Mouse (Mus musculus) layer of hippocampus, adult 2 months (tissue): ENCODE measurements at regions not wholly inside any gene's neighbourhood (a gene's known extent, or its start where the extent isn't known, plus 50 kb on each side); places are given as distances from the start of the nearest gene placed in this dataset.

Source experiments
- DNase-seq, 2 experiments: peaks; one replicate each; pipeline ENCODE4 v3.0.0; 2022; ENCODE audit warnings: low spot score in 2 of 2
- H3K27ac ChIP-seq: fragments of 200-600 bp; 2 replicates; pipeline ENCODE4 v1.8.1; 2022
- H3K4me3 ChIP-seq: fragments of 200-600 bp; 2 replicates; pipeline ENCODE4 v1.8.1; 2022; ENCODE audit warnings: mild to moderate bottlenecking
- CTCF ChIP-seq: fragments of 200-600 bp; conservative IDR thresholded peaks from 2 replicates; pipeline ENCODE4 v1.8.1; 2022; ENCODE audit warnings: antibody characterized with exemption, mild to moderate bottlenecking, moderate library complexity

GRCm38 (mm10) chr16:84661879-84662278 is 73.7 kb downstream of the Mrpl39 start:
- Histone ChIP-seq H3K27ac (no peak overlapping the region), H3K4me3 (no peak overlapping the region)
- TF ChIP-seq CTCF: no peak
- DNase-seq: no peak

- no peak for TF ChIP-seq CTCF
- no peak for DNase-seq
- H3K27ac ChIP-seq: no peak overlapping the region
- H3K4me3 ChIP-seq: no peak overlapping the region
Measured at GRCm38 (mm10) chr16:84663581-84663980, 72.0 kb downstream of the Mrpl39 start.
